Mouse (Mus musculus): Measurements from ENCODE around the gene Gm48552. TPM values are rescaled to one million over a fixed set of nuclear protein-coding genes. Genes with fewer than 3 reads are reported as not detected.

The Gm48552 gene
- polyA plus RNA-seq (2015; fragmentation: Nextera tagmentation; extraction: Ambion mirVana): 1.6 and 2.1 TPM in 2 replicates

- 71% methylated on average over 5 of the region's 5 CpGs for WGBS
- Histone ChIP-seq H3K27me3 (no peaks in the 10 kb centered on the region), H3K4me3 (replicated peaks) (no peak within 1 kb of the TSS), H3K9ac (no peak within 1 kb of the TSS), H3K36me3 (peaks cover 40% of the 10 kb centered on the region), H3K9me3 (replicated peaks) (no peaks in the 10 kb centered on the region), H3K27ac (peak within 1 kb of the TSS; percentile 55; the same call in 1 of the 2 replicates), H3K4me2 (no peak within 1 kb of the TSS), H3K4me1 (peaks cover 42% of the 10 kb centered on the region)
- no peak for ATAC-seq (replicated peaks; ENCODE audit: low FRiP score)
Observed at GRCm38 (mm10) chr10:81388505-81389055, at the start of gene Gm48552. Gene Gm48552 (plus strand): TSS chr10:81389005.

GRCm38 (mm10) chr10:81340551-81341332, 48.1 kb upstream of the Gm48552 start:
- WGBS: 40% methylated on average over 17 of the region's 17 CpGs
- H3K36me3 ChIP-seq: 0 out of 2 replicates have a peak, but pooled peaks cover 4% of the 10 kb centered on the region
- peaks cover 37% of the 10 kb centered on the region for H3K4me1 ChIP-seq
- no peak overlapping the region for H3K27ac ChIP-seq
- no peak overlapping the region for H3K9ac ChIP-seq
- ATAC-seq (replicated peaks; ENCODE audit: low FRiP score): no peak
- H3K4me3 ChIP-seq (replicated peaks): no peak overlapping the region
- no peaks in the 10 kb centered on the region for H3K9me3 ChIP-seq (replicated peaks)
- peaks cover 63% of the 10 kb centered on the region for H3K27me3 ChIP-seq
- H3K4me2 ChIP-seq: no peak overlapping the region; the same call in 1 of the 2 replicates

- no peak for ATAC-seq (replicated peaks; ENCODE audit: low FRiP score)
- Histone ChIP-seq H3K4me3 (replicated peaks) (no peak overlapping the region), H3K9ac (no peak overlapping the region), H3K4me2 (peak overlapping the region; percentile 2; the same call in 1 of the 2 replicates), H3K36me3 (0 out of 2 replicates have a peak, but pooled peaks cover 7% of the 10 kb centered on the region), H3K4me1 (peaks cover 35% of the 10 kb centered on the region), H3K27ac (no peak overlapping the region), H3K27me3 (peaks cover 63% of the 10 kb centered on the region), H3K9me3 (replicated peaks) (no peaks in the 10 kb centered on the region)
- WGBS: 35% methylated on average over 16 of the region's 16 CpGs
Observed at GRCm38 (mm10) chr10:81341333-81341949, 47.4 kb upstream of the Gm48552 start.

GRCm38 (mm10) chr10:81342686-81343505, 45.9 kb upstream of the Gm48552 start, which contains the start of gene Gipc3:
Gene Gipc3 (minus strand): TSS chr10:81343266.
- 0 out of 2 replicates have a peak, but pooled peaks have one; percentile 3 for ATAC-seq (replicated peaks; ENCODE audit: low FRiP score)
- H3K4me2 ChIP-seq: peak within 1 kb of the TSS; percentile 67
- peaks cover 14% of the 10 kb centered on the region for H3K36me3 ChIP-seq
- H3K4me3 ChIP-seq (replicated peaks): peak within 1 kb of the TSS; percentile 43
- no peak within 1 kb of the TSS for H3K27ac ChIP-seq
- H3K9ac ChIP-seq: peak within 1 kb of the TSS; percentile 35
- H3K27me3 ChIP-seq: peaks cover 55% of the 10 kb centered on the region
- H3K9me3 ChIP-seq (replicated peaks): no peaks in the 10 kb centered on the region
- H3K4me1 ChIP-seq: peaks cover 44% of the 10 kb centered on the region
- 5% methylated on average over 63 of the region's 67 CpGs for WGBS

GRCm38 (mm10) chr10:81344421-81345161, 44.2 kb upstream of the Gm48552 start:
- Histone ChIP-seq H3K9ac (no peak overlapping the region), H3K36me3 (peaks cover 24% of the 10 kb centered on the region), H3K9me3 (replicated peaks) (no peaks in the 10 kb centered on the region), H3K4me1 (peaks cover 55% of the 10 kb centered on the region), H3K27me3 (peaks cover 48% of the 10 kb centered on the region), H3K27ac (no peak overlapping the region), H3K4me3 (replicated peaks) (no peak overlapping the region), H3K4me2 (no peak overlapping the region)
- no peak for ATAC-seq (replicated peaks; ENCODE audit: low FRiP score)
- 54% methylated on average over 8 of the region's 8 CpGs for WGBS

GRCm38 (mm10) chr10:81345162-81345534, 43.7 kb upstream of the Gm48552 start:
- Histone ChIP-seq H3K9me3 (replicated peaks) (no peaks in the 10 kb centered on the region), H3K4me3 (replicated peaks) (no peak overlapping the region), H3K27ac (no peak overlapping the region), H3K36me3 (peaks cover 24% of the 10 kb centered on the region), H3K4me2 (no peak overlapping the region), H3K4me1 (peaks cover 58% of the 10 kb centered on the region), H3K27me3 (peaks cover 48% of the 10 kb centered on the region), H3K9ac (no peak overlapping the region)
- 76% methylated on average over 4 of the region's 4 CpGs for WGBS
- no peak for ATAC-seq (replicated peaks; ENCODE audit: low FRiP score)

GRCm38 (mm10) chr10:81346453-81347067, 42.2 kb upstream of the Gm48552 start:
- Histone ChIP-seq H3K27ac (peak overlapping the region; percentile 9; the same call in 1 of the 2 replicates), H3K4me3 (replicated peaks) (peak overlapping the region; percentile 35), H3K4me1 (peaks cover 54% of the 10 kb centered on the region), H3K4me2 (peak overlapping the region; percentile 61), H3K9me3 (replicated peaks) (no peaks in the 10 kb centered on the region), H3K9ac (peak overlapping the region; percentile 3; the same call in 1 of the 2 replicates), H3K36me3 (peaks cover 24% of the 10 kb centered on the region), H3K27me3 (peaks cover 36% of the 10 kb centered on the region)
- peak; percentile 20 for ATAC-seq (replicated peaks; ENCODE audit: low FRiP score)
- WGBS: 8% methylated on average over 55 of the region's 55 CpGs

GRCm38 (mm10) chr10:81349146-81349545, 39.7 kb upstream of the Gm48552 start:
- Histone ChIP-seq H3K4me1 (peaks cover 41% of the 10 kb centered on the region), H3K27ac (peak overlapping the region; percentile 60), H3K4me2 (peak overlapping the region; percentile 90), H3K9ac (peak overlapping the region; percentile 80), H3K4me3 (replicated peaks) (peak overlapping the region; percentile 84), H3K9me3 (replicated peaks) (no peaks in the 10 kb centered on the region), H3K36me3 (peaks cover 24% of the 10 kb centered on the region), H3K27me3 (peaks cover 11% of the 10 kb centered on the region)
- WGBS: 3% methylated on average over 12 of the region's 12 CpGs
- no peak for ATAC-seq (replicated peaks; ENCODE audit: low FRiP score)

- Histone ChIP-seq H3K4me3 (replicated peaks) (peak overlapping the region; percentile 84), H3K4me1 (peaks cover 41% of the 10 kb centered on the region), H3K36me3 (peaks cover 24% of the 10 kb centered on the region), H3K27me3 (peaks cover 3% of the 10 kb centered on the region; the same call in 1 of the 2 replicates), H3K9ac (peak overlapping the region; percentile 80), H3K27ac (peak overlapping the region; percentile 81), H3K4me2 (peak overlapping the region; percentile 90), H3K9me3 (replicated peaks) (no peaks in the 10 kb centered on the region)
- WGBS: under 1% methylated on average over 29 of the region's 29 CpGs
- ATAC-seq (replicated peaks; ENCODE audit: low FRiP score): peak; percentile 31
Observed at GRCm38 (mm10) chr10:81349961-81350350, 38.8 kb upstream of the Gm48552 start.

- Histone ChIP-seq H3K27me3 (no peaks in the 10 kb centered on the region), H3K9ac (peak within 1 kb of the TSS; percentile 80), H3K27ac (peak within 1 kb of the TSS; percentile 81), H3K4me3 (replicated peaks) (peak within 1 kb of the TSS; percentile 84), H3K36me3 (peaks cover 22% of the 10 kb centered on the region), H3K4me1 (peaks cover 41% of the 10 kb centered on the region), H3K9me3 (replicated peaks) (no peaks in the 10 kb centered on the region), H3K4me2 (peak within 1 kb of the TSS; percentile 90)
- under 1% methylated on average over 54 of the region's 54 CpGs for WGBS
- ATAC-seq (replicated peaks; ENCODE audit: low FRiP score): peak; percentile 93
Observed at GRCm38 (mm10) chr10:81350351-81351063, 38.3 kb upstream of the Gm48552 start, which contains the start of gene Hmg20b. Gene Hmg20b (minus strand): TSS chr10:81350480.
